Mouse (Mus musculus): Measurements from ENCODE around the gene Slc22a23. TPM values are rescaled to one million over a fixed set of nuclear protein-coding genes. Genes with fewer than 3 reads are reported as not detected.
A peak's percentile ranks its signal among the peaks of the same experiment; 100 is the strongest.

The Slc22a23 gene
- total RNA-seq, 2 experiments from 2014 or later = 7.9 to 8.6 TPM

- DNase-seq (ENCODE audit: low spot score in 2 of 2) = no peak
Measured at GRCm38 (mm10) chr13:34239371-34240086, 105.5 kb downstream of the Slc22a23 start.

GRCm38 (mm10) chr13:34238646-34239290 is 106.2 kb downstream of the Slc22a23 start:
- DNase-seq (ENCODE audit: low spot score in 2 of 2) = no peak

- no peak for DNase-seq (ENCODE audit: low spot score in 2 of 2)
Measured at GRCm38 (mm10) chr13:34235056-34235455, 109.9 kb downstream of the Slc22a23 start.

- DNase-seq (ENCODE audit: low spot score in 2 of 2) = no peak
Measured at GRCm38 (mm10) chr13:34234439-34234838, 110.5 kb downstream of the Slc22a23 start.

GRCm38 (mm10) chr13:34232992-34233391 is 112.0 kb downstream of the Slc22a23 start:
- no peak for DNase-seq (ENCODE audit: low spot score in 2 of 2)

- DNase-seq (ENCODE audit: low spot score in 2 of 2) = no peak
Measured at GRCm38 (mm10) chr13:34228905-34229304, 116.1 kb downstream of the Slc22a23 start.

GRCm38 (mm10) chr13:34227720-34228661 is 117.0 kb downstream of the Slc22a23 start:
- no peak for DNase-seq (ENCODE audit: low spot score in 2 of 2)

- DNase-seq (ENCODE audit: low spot score in 2 of 2) = no peak
Measured at GRCm38 (mm10) chr13:34226940-34227339, 118.0 kb downstream of the Slc22a23 start.

GRCm38 (mm10) chr13:34222985-34223384 is 122.0 kb downstream of the Slc22a23 start:
- DNase-seq (ENCODE audit: low spot score in 2 of 2) = peak; percentile 25 to 37

GRCm38 (mm10) chr13:34219728-34220127 is 125.3 kb downstream of the Slc22a23 start:
- DNase-seq (ENCODE audit: low spot score in 2 of 2) = no peak

GRCm38 (mm10) chr13:34218776-34219175 is 126.2 kb downstream of the Slc22a23 start:
- DNase-seq (ENCODE audit: low spot score in 2 of 2) = no peak

GRCm38 (mm10) chr13:34214855-34215254 is 130.1 kb downstream of the Slc22a23 start:
- no peak for DNase-seq (ENCODE audit: low spot score in 2 of 2)

GRCm38 (mm10) chr13:34212735-34213212 is 132.2 kb downstream of the Slc22a23 start:
- DNase-seq (ENCODE audit: low spot score in 2 of 2) = no peak

GRCm38 (mm10) chr13:34211261-34211775 is 133.7 kb downstream of the Slc22a23 start:
- DNase-seq (ENCODE audit: low spot score in 2 of 2) = no peak

- no peak for DNase-seq (ENCODE audit: low spot score in 2 of 2)
Measured at GRCm38 (mm10) chr13:34207714-34208470, 137.1 kb downstream of the Slc22a23 start.

- DNase-seq (ENCODE audit: low spot score in 2 of 2) = no peak
Measured at GRCm38 (mm10) chr13:34205216-34205615, 139.8 kb downstream of the Slc22a23 start.

- no peak for DNase-seq (ENCODE audit: low spot score in 2 of 2)
Measured at GRCm38 (mm10) chr13:34195676-34196075, 149.3 kb downstream of the Slc22a23 start.

GRCm38 (mm10) chr13:34193384-34193783 is 151.6 kb downstream of the Slc22a23 start:
- DNase-seq (ENCODE audit: low spot score in 2 of 2) = no peak

GRCm38 (mm10) chr13:34192414-34193191 is 152.4 kb downstream of the Slc22a23 start:
- peak in 1 of 2 experiments; percentile 28 for DNase-seq (ENCODE audit: low spot score in 2 of 2)

- peak in 1 of 2 experiments; percentile 21 for DNase-seq (ENCODE audit: low spot score in 2 of 2)
Measured at GRCm38 (mm10) chr13:34187571-34187970, 157.4 kb downstream of the Slc22a23 start.

Data from adrenal gland, postnatal 4 days (tissue).